ENCODE assay signal across 8 mouse cellular contexts in the genomic region with DNA sequence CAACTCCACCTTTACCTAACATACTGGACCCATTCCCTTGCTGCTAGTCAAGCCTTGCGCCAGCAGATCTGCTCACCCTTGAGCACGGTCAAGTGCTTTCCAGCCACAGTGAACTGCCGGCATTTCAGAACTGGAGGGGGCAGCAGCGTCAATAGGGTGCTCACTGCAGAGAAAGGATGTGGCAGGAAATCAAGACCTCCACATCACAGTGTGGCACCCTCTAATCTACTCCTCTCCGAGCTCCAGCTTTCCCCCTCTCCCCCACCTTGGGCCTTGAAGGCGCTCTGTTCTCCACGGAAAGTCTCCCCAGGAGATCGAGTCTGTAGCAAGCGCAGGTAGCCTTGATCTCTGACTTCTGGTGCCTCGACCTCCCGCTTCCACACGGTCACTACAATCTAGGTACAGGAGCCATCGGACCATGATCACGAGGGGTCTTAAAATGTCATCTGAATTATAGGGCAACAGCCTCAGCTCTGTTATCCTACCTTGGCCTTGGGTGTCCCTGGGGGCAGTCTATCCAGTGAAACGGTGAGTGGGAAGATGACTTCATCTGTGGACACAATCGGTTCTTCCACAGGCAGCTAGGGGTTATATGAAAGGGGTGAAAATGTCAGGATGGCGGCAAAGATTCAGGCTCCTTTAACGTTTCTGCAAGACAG. TPM values are rescaled to one million over a fixed set of nuclear protein-coding genes. Genes with fewer than 3 reads are reported as not detected.
DNase-seq lines count a peak whose midpoint lies in the region; ATAC-seq and TF ChIP-seq lines count a peak whose summit lies in the region.

No protein-coding gene starts in this region.

- no peak for TF ChIP-seq POLR2A in CH12.LX (IDR thresholded peaks at IDR 0.05; ENCODE audit: low read depth, low read length)

- intact Hi-C loops in heart, postnatal 25 days (cut with DNase I): no loop called here

- no peak for TF ChIP-seq RAD21 in CH12.LX (IDR thresholded peaks at IDR 0.05; ENCODE audit: low read depth, low read length)

- peaks cover 12% of the 10 kb centered on the region for H3K36me3 ChIP-seq in heart, embryonic 11.5 days (ENCODE audit: control insufficient read depth, insufficient read depth, low read length)
- H3K36me3 ChIP-seq in CH12.LX (replicated peaks in 1 of 2; ENCODE audit: control insufficient read depth in 1 of 2, insufficient read depth in 1 of 2, low read length in 1 of 2) (peaks cover 48 to 77% of the 10 kb centered on the region in 2 experiments), macrophage (ENCODE audit: inconsistent target) (peaks cover 23% of the 10 kb centered on the region)
- peaks cover 17% of the 10 kb centered on the region for H3K36me3 ChIP-seq in forebrain, embryonic 16.5 days (ENCODE audit: control insufficient read depth, insufficient read depth)

- no peak for TF ChIP-seq EP300 in CH12.LX (IDR thresholded peaks at IDR 0.05; ENCODE audit: low read length)

- peak overlapping the region; percentile 84 for H3K4me3 ChIP-seq in heart, embryonic 11.5 days (ENCODE audit: low read depth, low read length)
- H3K4me3 ChIP-seq in CH12.LX (replicated peaks in 1 of 3; ENCODE audit: low read depth in 2 of 3, low read length in 2 of 3, poor library complexity in 1 of 3) (peak overlapping the region; percentile 73 to 85 (median 80)), macrophage (ENCODE audit: inconsistent target) (peak overlapping the region; percentile 44)
- H3K4me3 ChIP-seq in forebrain, embryonic 16.5 days (replicated peaks; ENCODE audit: low read length): peak overlapping the region; percentile 82

- in situ Hi-C loops in CH12.LX (cut with MboI; ENCODE audit: low pct_ligation_motif_present, low pct_unique_long_range_greater_than_20kb, low sequenced_read_pairs): no loop called here

- WGBS in heart, embryonic 11.5 days (ENCODE audit: insufficient replicate concordance): 57% methylated on average over 18 of the region's 18 CpGs
- 65% methylated on average over 18 of the region's 18 CpGs for WGBS in forebrain, embryonic 16.5 days
- WGBS in macrophage (ENCODE audit: missing documents): 21% methylated on average over 18 of the region's 18 CpGs

- H3K27ac ChIP-seq in heart, embryonic 11.5 days (ENCODE audit: low read depth, low read length): no peak overlapping the region
- H3K27ac ChIP-seq in CH12.LX (ENCODE audit: insufficient read depth, low read depth) (no peak overlapping the region), macrophage (peak overlapping the region; percentile 78)
- no peak overlapping the region for H3K27ac ChIP-seq in forebrain, embryonic 16.5 days (ENCODE audit: low read length)

- peaks cover 44% of the 10 kb centered on the region for H3K4me1 ChIP-seq in heart, embryonic 11.5 days (ENCODE audit: control insufficient read depth, insufficient read depth, low read length)
- peaks cover 8 to 50% of the 10 kb centered on the region in 2 experiments for H3K4me1 ChIP-seq in CH12.LX (ENCODE audit: control insufficient read depth in 1 of 2, insufficient read depth in 2 of 2)
- peaks cover 20% of the 10 kb centered on the region for H3K4me1 ChIP-seq in forebrain, embryonic 16.5 days (replicated peaks; ENCODE audit: control insufficient read depth, insufficient read depth, low read length)

- dilution Hi-C loops in CH12.LX (cut with MboI; ENCODE audit: extremely low pct_ligation_motif_present, extremely low pct_unique_long_range_greater_than_20kb, low sequenced_read_pairs): no loop called here

- H3K79me2 ChIP-seq in CH12.LX (replicated peaks; ENCODE audit: control insufficient read depth, extremely low read depth, insufficient read depth, poor library complexity, severe bottlenecking) (peaks cover 11% of the 10 kb centered on the region; the same call in 1 of the 2 replicates), macrophage (ENCODE audit: inconsistent target) (peaks cover 46% of the 10 kb centered on the region)

- H3K4me2 ChIP-seq in heart, embryonic 11.5 days: peak overlapping the region; percentile 90
- peak overlapping the region; percentile 73 for H3K4me2 ChIP-seq in CH12.LX (ENCODE audit: insufficient read depth, low read depth, poor library complexity, severe bottlenecking)
- peak overlapping the region; percentile 57 for H3K4me2 ChIP-seq in forebrain, embryonic 16.5 days (ENCODE audit: low read length)

- no peaks in the 10 kb centered on the region for H3K27me3 ChIP-seq in heart, embryonic 11.5 days (ENCODE audit: control insufficient read depth, insufficient read depth, low read length)
- no peaks in the 10 kb centered on the region for H3K27me3 ChIP-seq in CH12.LX (replicated peaks)
- no peaks in the 10 kb centered on the region for H3K27me3 ChIP-seq in forebrain, embryonic 16.5 days (replicated peaks; ENCODE audit: control insufficient read depth, insufficient read depth, low read length)

- TF ChIP-seq CTCF in CH12.LX (conservative IDR thresholded peaks at IDR 0.05 in 1 of 2, IDR thresholded peaks at IDR 0.05 in 1 of 2; ENCODE audit: low read depth in 2 of 2, low read length in 2 of 2): no peak

- DNase-seq in heart, postnatal 25 days (ENCODE audit: low spot score): no peak
- DNase-seq in CH12.LX (ENCODE audit: extremely low read depth): no peak
- no peak for DNase-seq in ovary, postnatal 14 days (ENCODE audit: low spot score)
- DNase-seq in left cerebral cortex, adult 9 months (ENCODE audit: low spot score in 2 of 2): no peak
- no peak for DNase-seq in cerebellum, postnatal 14 days

- H3K9me3 ChIP-seq in heart, embryonic 11.5 days (replicated peaks; ENCODE audit: control insufficient read depth, low read length): no peaks in the 10 kb centered on the region
- H3K9me3 ChIP-seq in CH12.LX (replicated peaks; ENCODE audit: low read length): no peaks in the 10 kb centered on the region
- no peaks in the 10 kb centered on the region for H3K9me3 ChIP-seq in forebrain, embryonic 16.5 days (ENCODE audit: control insufficient read depth, low read length)

- no peak for ATAC-seq in heart, embryonic 11.5 days (replicated peaks; ENCODE audit: insufficient number of reproducible peaks, low FRiP score, low TSS enrichment)
- ATAC-seq in forebrain, embryonic 16.5 days: no peak

- H3K9ac ChIP-seq in heart, embryonic 11.5 days (ENCODE audit: low read depth, low read length): peak overlapping the region; percentile 83
- peak overlapping the region; percentile 86 for H3K9ac ChIP-seq in CH12.LX (ENCODE audit: insufficient read depth, low read depth)
- H3K9ac ChIP-seq in forebrain, embryonic 16.5 days (replicated peaks; ENCODE audit: low read depth, low read length): peak overlapping the region; percentile 89

RNA-seq across cellular contexts. Expression of gene BC037034, which starts 1.1 kb away (rescaled TPM):
- polyA plus RNA-seq in heart, embryonic 11.5 days (2014; fragmentation: Nextera tagmentation; extraction: Ambion mirVana): 3.5 and 4.0 TPM in 2 replicates
- 1 to 10 TPM; 3.1 to 3.8 TPM for total RNA-seq in heart, postnatal 25 days (2021)
- total RNA-seq in CH12.LX (2012; rRNA removed): 11.2 and 15.9 TPM in 2 replicates
- 4.4 and 4.5 TPM in 2 replicates for total RNA-seq in CH12.LX (2014; rRNA removed)
- 15.4 and 15.6 TPM in 2 replicates for polyA plus RNA-seq in CH12.LX (2012; ENCODE audit: insufficient read length, low read depth)
- 11.1 and 14.0 TPM in 2 replicates for polyA plus RNA-seq in forebrain, embryonic 16.5 days (2015; fragmentation: Nextera tagmentation; extraction: Ambion mirVana)
- 100 to 1,000 TPM in 18 of 26 experiments, 10 to 100 TPM in 8; 31.3 to 257 (median 130) TPM for total RNA-seq in macrophage (2018; cell fraction: chromatin; rRNA removed)
- 10 to 100 TPM; 14.8 to 38.3 (median 25.4) TPM for total RNA-seq in macrophage (2018; cell fraction: cytosol; rRNA removed)
- total RNA-seq in macrophage (2018; cell fraction: nucleus; rRNA removed): 100 to 1,000 TPM in 11 of 26 experiments, 10 to 100 TPM in 15; 36.5 to 244 (median 93.9) TPM
- 25.8 to 46.6 TPM (median 43.8 TPM) in 3 replicates for polyA plus RNA-seq in macrophage (2018)

RNA-seq across cellular contexts. Expression of gene Lamtor4, which starts 7.4 kb away (rescaled TPM):
- 71.8 and 74.4 TPM in 2 replicates for polyA plus RNA-seq in heart, embryonic 11.5 days (2014; fragmentation: Nextera tagmentation; extraction: Ambion mirVana)
- total RNA-seq in heart, postnatal 25 days (2021): 10 to 100 TPM; 55.3 to 61.0 TPM
- 42.0 and 44.0 TPM in 2 replicates for total RNA-seq in CH12.LX (2012; rRNA removed)
- 40.1 and 40.3 TPM in 2 replicates for total RNA-seq in CH12.LX (2014; rRNA removed)
- 24.5 and 35.5 TPM in 2 replicates for polyA plus RNA-seq in CH12.LX (2012; ENCODE audit: insufficient read length, low read depth)
- 71.3 and 87.4 TPM in 2 replicates for polyA plus RNA-seq in forebrain, embryonic 16.5 days (2015; fragmentation: Nextera tagmentation; extraction: Ambion mirVana)
- total RNA-seq in macrophage (2018; cell fraction: chromatin; rRNA removed): 10 to 100 TPM in 11 of 26 experiments, 1 to 10 TPM in 15; 2.7 to 26.8 (median 9.0) TPM
- total RNA-seq in macrophage (2018; cell fraction: cytosol; rRNA removed): 10 to 100 TPM; 45.5 to 92.3 (median 68.9) TPM
- 10 to 100 TPM in 24 of 26 experiments, 1 to 10 TPM in 2; 6.3 to 43.1 (median 17.2) TPM for total RNA-seq in macrophage (2018; cell fraction: nucleus; rRNA removed)
- 32.5 to 106 TPM (median 78.4 TPM) in 3 replicates for polyA plus RNA-seq in macrophage (2018)

RNA-seq across cellular contexts. Expression of gene Gal3st4, which starts 9.9 kb away (rescaled TPM):
- 1.3 and 1.4 TPM in 2 replicates for polyA plus RNA-seq in heart, embryonic 11.5 days (2014; fragmentation: Nextera tagmentation; extraction: Ambion mirVana)
- total RNA-seq in heart, postnatal 25 days (2021): under 1 TPM; 0.14 to 0.26 TPM
- total RNA-seq in CH12.LX (2012; rRNA removed) (0.21 and 0.25 TPM in 2 replicates), CH12.LX (2014; rRNA removed) (not detected in 2 replicates)
- polyA plus RNA-seq in CH12.LX (2012; ENCODE audit: insufficient read length, low read depth) (not detected in 2 replicates), macrophage (2018) (0.12 TPM in 1 of 3 replicates, not detected in the others)
- 1.6 and 2.4 TPM in 2 replicates for polyA plus RNA-seq in forebrain, embryonic 16.5 days (2015; fragmentation: Nextera tagmentation; extraction: Ambion mirVana)
- under 1 TPM in 1 of 26 experiments, not detected in 25; 0.79 TPM for total RNA-seq in macrophage (2018; cell fraction: chromatin; rRNA removed)
- under 1 TPM in 3 of 26 experiments, not detected in 23; 0.08 to 0.11 (median 0.08) TPM for total RNA-seq in macrophage (2018; cell fraction: cytosol; rRNA removed)
- under 1 TPM in 1 of 26 experiments, not detected in 25; 0.26 TPM for total RNA-seq in macrophage (2018; cell fraction: nucleus; rRNA removed)

RNA-seq across cellular contexts. Expression of gene Gm43720, which starts 17.0 kb away (rescaled TPM):
- polyA plus RNA-seq in heart, embryonic 11.5 days (2014; fragmentation: Nextera tagmentation; extraction: Ambion mirVana): 0.10 and 0.14 TPM in 2 replicates
- not detected for total RNA-seq in heart, postnatal 25 days (2021)
- total RNA-seq in CH12.LX (2012; rRNA removed) (not detected in 2 replicates), CH12.LX (2014; rRNA removed) (not detected in 2 replicates)
- polyA plus RNA-seq in CH12.LX (2012; ENCODE audit: insufficient read length, low read depth) (not detected in 2 replicates), macrophage (2018) (not detected in 3 replicates)
- polyA plus RNA-seq in forebrain, embryonic 16.5 days (2015; fragmentation: Nextera tagmentation; extraction: Ambion mirVana): 0.10 TPM in 1 of 2 replicates, not detected in the other
- total RNA-seq in macrophage (2018; cell fraction: chromatin; rRNA removed): not detected
- not detected for total RNA-seq in macrophage (2018; cell fraction: cytosol; rRNA removed)
- not detected for total RNA-seq in macrophage (2018; cell fraction: nucleus; rRNA removed)

RNA-seq across cellular contexts. Expression of gene Gpc2, which starts 17.1 kb away (rescaled TPM):
- polyA plus RNA-seq in heart, embryonic 11.5 days (2014; fragmentation: Nextera tagmentation; extraction: Ambion mirVana): 2.9 and 3.0 TPM in 2 replicates
- under 1 TPM; 0.08 to 0.18 TPM for total RNA-seq in heart, postnatal 25 days (2021)
- total RNA-seq in CH12.LX (2012; rRNA removed) (not detected in 2 replicates), CH12.LX (2014; rRNA removed) (not detected in 2 replicates)
- polyA plus RNA-seq in CH12.LX (2012; ENCODE audit: insufficient read length, low read depth) (not detected in 2 replicates), macrophage (2018) (0.14 to 0.54 TPM (median 0.29 TPM) in 3 replicates)
- 212 and 245 TPM in 2 replicates for polyA plus RNA-seq in forebrain, embryonic 16.5 days (2015; fragmentation: Nextera tagmentation; extraction: Ambion mirVana)
- 1 to 10 TPM in 19 of 26 experiments, under 1 TPM in 7; 0.34 to 4.1 (median 1.7) TPM for total RNA-seq in macrophage (2018; cell fraction: chromatin; rRNA removed)
- under 1 TPM in 23 of 26 experiments, not detected in 3; 0.04 to 0.26 (median 0.14) TPM for total RNA-seq in macrophage (2018; cell fraction: cytosol; rRNA removed)
- total RNA-seq in macrophage (2018; cell fraction: nucleus; rRNA removed): 1 to 10 TPM in 17 of 26 experiments, under 1 TPM in 9; 0.23 to 4.5 (median 1.4) TPM
